Mouse (Mus musculus) neural tube, embryonic 12.5 days (tissue): ENCODE data around the gene Pih1d3. TPM values are rescaled to one million over a fixed set of nuclear protein-coding genes. Genes with fewer than 3 reads are reported as not detected.

ENCODE experiments used
- ATAC-seq: fragments of 200-750 bp; cut with Nextera tagmentation; 2 replicates; pipeline ENCODE4 v1.8.0; 2017; ENCODE audit warnings: low read depth, mild to moderate bottlenecking, moderate TSS enrichment, moderate library complexity; ENCODE audit not compliant: low FRiP score
- H3K27ac ChIP-seq: fragments of 300-500 bp; sonication (generic); 2 replicates; pipeline ENCODE4 v1.5.1; 2016
- H3K27me3 ChIP-seq: fragments of 300-500 bp; sonication (generic); replicated peaks from 2 replicates; pipeline ENCODE4 v1.6.1; 2016; ENCODE audit warnings: mild to moderate bottlenecking
- H3K36me3 ChIP-seq: fragments of 300-500 bp; sonication (generic); 2 replicates; pipeline ENCODE4 v1.6.1; 2016; ENCODE audit warnings: mild to moderate bottlenecking
- H3K4me1 ChIP-seq: fragments of 300-500 bp; sonication (generic); 2 replicates; pipeline ENCODE4 v1.6.1; 2016
- H3K4me2 ChIP-seq: fragments of 300-500 bp; sonication (generic); replicated peaks from 2 replicates; pipeline ENCODE4 v1.6.1; 2016; ENCODE audit warnings: mild to moderate bottlenecking
- H3K4me3 ChIP-seq: fragments of 300-500 bp; sonication (generic); 2 replicates; pipeline ENCODE4 v1.5.1; 2016
- H3K9ac ChIP-seq: fragments of 300-500 bp; sonication (generic); 2 replicates; pipeline ENCODE4 v1.6.1; 2016; ENCODE audit warnings: mild to moderate bottlenecking
- H3K9me3 ChIP-seq: fragments of 300-500 bp; sonication (generic); 2 replicates; pipeline ENCODE4 v1.6.1; 2016; ENCODE audit warnings: mild to moderate bottlenecking
- WGBS: fragments of 180-500 bp; shearing (Covaris S2); methylation state at CpG from one replicate; pipeline ENCODE4 v1.1.7; 2016; 5-methylcytosine and 5-hydroxymethylcytosine counted together
- polyA plus RNA-seq: library from polyadenylated mRNA; unstranded; fragments of >200 nt; fragmentation: Nextera tagmentation; extraction: Ambion mirVana; gene quantifications from 2 replicates; pipeline ENCODE4 v1.2.1, GENCODE M21; 2016

The Pih1d3 gene
- polyA plus RNA-seq, 1 experiment from 2014 or later = not detected

DNA sequence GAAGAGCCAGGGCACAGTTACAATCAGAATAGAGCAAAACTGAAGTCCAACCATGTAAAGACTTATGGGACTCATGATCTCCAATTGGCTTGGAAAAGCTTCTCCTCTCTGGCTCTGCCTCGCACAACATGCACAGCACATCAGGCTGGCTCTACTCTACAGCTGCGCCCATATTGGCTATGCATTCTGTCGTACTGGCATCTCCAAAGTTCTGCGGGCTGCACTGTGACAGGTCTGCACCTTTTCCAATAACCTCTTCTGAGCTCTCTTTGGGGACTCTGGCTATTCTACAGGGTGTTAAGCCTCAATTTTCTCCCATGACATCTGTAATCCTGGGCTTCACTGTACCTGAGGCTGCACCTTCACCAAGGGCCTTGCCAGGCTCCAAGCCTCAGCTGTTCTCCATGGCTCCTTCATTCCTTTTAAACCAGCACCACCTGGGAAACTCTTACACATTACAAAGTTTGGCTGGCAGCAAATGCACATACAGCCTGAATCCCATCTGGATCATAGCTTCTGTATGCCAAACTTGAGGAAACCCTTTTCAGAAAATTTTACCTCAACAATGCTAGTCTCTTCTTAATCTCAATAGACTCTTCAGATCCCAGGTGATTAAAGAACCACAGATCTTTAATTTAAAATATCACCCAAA, 1.9 kb upstream of the Pih1d3 start:
- Histone ChIP-seq H3K4me3 (no peak overlapping the region), H3K27ac (no peak overlapping the region), H3K9ac (no peak overlapping the region), H3K4me1 (no peaks in the 10 kb centered on the region), H3K9me3 (no peaks in the 10 kb centered on the region), H3K4me2 (no peak overlapping the region), H3K27me3 (no peaks in the 10 kb centered on the region), H3K36me3 (no peaks in the 10 kb centered on the region)
- no peak for ATAC-seq
- 95% methylated on average over 4 of the region's 4 CpGs for WGBS

- H3K27ac ChIP-seq = no peak overlapping the region
- no peaks in the 10 kb centered on the region for H3K36me3 ChIP-seq
- no peak overlapping the region for H3K4me3 ChIP-seq
- no peak overlapping the region for H3K4me2 ChIP-seq
- no peak overlapping the region for H3K9ac ChIP-seq
- H3K9me3 ChIP-seq = no peaks in the 10 kb centered on the region
- H3K27me3 ChIP-seq = 0 out of 2 replicates have a peak, but pooled peaks cover 11% of the 10 kb centered on the region
- H3K4me1 ChIP-seq = 0 out of 2 replicates have a peak, but pooled peaks cover 3% of the 10 kb centered on the region
- peak; percentile 92 for ATAC-seq
Measured at GRCm38 (mm10) chr1:31233319-31234036, 10.8 kb downstream of the Pih1d3 start.

- Histone ChIP-seq H3K27ac (no peak overlapping the region), H3K27me3 (no peaks in the 10 kb centered on the region), H3K9me3 (no peaks in the 10 kb centered on the region), H3K4me1 (no peaks in the 10 kb centered on the region), H3K4me3 (no peak overlapping the region), H3K36me3 (no peaks in the 10 kb centered on the region), H3K4me2 (no peak overlapping the region), H3K9ac (no peak overlapping the region)
- no peak for ATAC-seq
- 79% methylated on average over 10 of the region's 10 CpGs for WGBS
Measured at GRCm38 (mm10) chr1:31260218-31260923, 37.7 kb downstream of the Pih1d3 start.

Other genes with a start within 250 kb of the Pih1d3 start
- not detected in 2 replicates for gene AC153137.1, start 244.9 kb upstream of the Pih1d3 start, polyA plus RNA-seq
- gene Lgsn, start 46.4 kb upstream of the Pih1d3 start, polyA plus RNA-seq = not detected in 2 replicates
- gene 4931428L18Rik, start 154 bp upstream of the Pih1d3 start, polyA plus RNA-seq = not detected in 2 replicates